Mouse (Mus musculus) urinary bladder, postnatal 10 days (tissue): ENCODE results near the gene Mpst.

Source experiments
- DNase-seq: peaks from one replicate; pipeline ENCODE4 v3.0.0; 2022; ENCODE audit warnings: low spot score

The Mpst gene

GRCm38 (mm10) chr15:78437237-78438017 lies 31.2 kb downstream of the Mpst start:
- DNase-seq, result no peak

- no peak for DNase-seq
These were observed 31.8 kb downstream of the Mpst start for GRCm38 (mm10) chr15:78438018-78438394.

GRCm38 (mm10) chr15:78438505-78438904 lies 32.3 kb downstream of the Mpst start:
- no peak for DNase-seq

GRCm38 (mm10) chr15:78438973-78439372 lies 32.8 kb downstream of the Mpst start:
- no peak for DNase-seq

GRCm38 (mm10) chr15:78442231-78442630 lies 36.0 kb downstream of the Mpst start:
- no peak for DNase-seq

- DNase-seq, result no peak
These were observed 37.6 kb downstream of the Mpst start for GRCm38 (mm10) chr15:78443857-78444256.

GRCm38 (mm10) chr15:78447121-78447520 lies 40.9 kb downstream of the Mpst start:
- no peak for DNase-seq

GRCm38 (mm10) chr15:78447746-78448535 lies 41.7 kb downstream of the Mpst start:
- DNase-seq, result peak; percentile 94

GRCm38 (mm10) chr15:78449131-78449530 lies 42.9 kb downstream of the Mpst start:
- no peak for DNase-seq

- DNase-seq, result no peak
These were observed 43.6 kb downstream of the Mpst start for GRCm38 (mm10) chr15:78449694-78450418.

- DNase-seq, result no peak
These were observed 44.2 kb downstream of the Mpst start for GRCm38 (mm10) chr15:78450419-78450768.

- DNase-seq, result no peak
These were observed 45.0 kb downstream of the Mpst start for GRCm38 (mm10) chr15:78451201-78451600.

- DNase-seq, result no peak
These were observed 46.7 kb downstream of the Mpst start for GRCm38 (mm10) chr15:78452929-78453328.

GRCm38 (mm10) chr15:78455168-78455567 lies 49.0 kb downstream of the Mpst start:
- no peak for DNase-seq

- DNase-seq, result no peak
These were observed 49.8 kb downstream of the Mpst start for GRCm38 (mm10) chr15:78456051-78456450.

- no peak for DNase-seq
These were observed 51.0 kb downstream of the Mpst start for GRCm38 (mm10) chr15:78457193-78457592.

GRCm38 (mm10) chr15:78462981-78463380 lies 56.8 kb downstream of the Mpst start:
- DNase-seq, result no peak
